Comparison of ENCODE assay signal across 8 mouse cellular contexts in the genomic region with DNA sequence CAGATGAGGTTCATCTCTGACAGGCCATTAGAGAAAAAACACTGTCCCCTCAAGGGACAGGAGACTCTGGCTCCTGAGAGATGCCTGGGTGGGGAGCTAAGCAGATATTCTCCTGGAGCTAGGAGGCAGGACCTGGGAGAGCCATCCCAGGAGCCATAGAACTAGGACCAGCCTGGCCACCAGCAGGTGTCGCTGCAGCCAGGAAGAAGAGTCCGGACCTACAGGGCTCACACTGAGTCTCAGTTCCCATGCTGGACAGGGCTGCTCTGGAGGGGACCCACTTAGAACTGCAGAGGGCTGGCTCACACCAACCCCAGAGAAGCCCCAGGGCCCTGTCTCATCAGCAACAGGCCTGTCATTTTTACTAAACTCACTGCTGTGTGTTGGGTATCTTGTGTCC.
DNase-seq lines count a peak whose midpoint lies in the region; ATAC-seq and TF ChIP-seq lines count a peak whose summit lies in the region.

No protein-coding gene starts in this region.

- H3K36me3 ChIP-seq in forebrain, embryonic 12.5 days (replicated peaks), result no peaks in the 10 kb centered on the region
- H3K36me3 ChIP-seq in heart, postnatal 0 days (replicated peaks; ENCODE audit: control insufficient read depth, insufficient read depth, low read length), result no peaks in the 10 kb centered on the region
- H3K36me3 ChIP-seq in liver, postnatal 0 days (replicated peaks; ENCODE audit: insufficient read depth, low read length), result no peaks in the 10 kb centered on the region
- H3K36me3 ChIP-seq in neural tube, embryonic 15.5 days, result no peaks in the 10 kb centered on the region
- H3K36me3 ChIP-seq in testis, adult 2 months (ENCODE audit: control insufficient read depth, insufficient read depth, low read length), result no peaks in the 10 kb centered on the region

- no peaks in the 10 kb centered on the region for H3K9me3 ChIP-seq in forebrain, embryonic 12.5 days
- no peaks in the 10 kb centered on the region for H3K9me3 ChIP-seq in heart, postnatal 0 days (replicated peaks; ENCODE audit: control insufficient read depth, low read length)
- H3K9me3 ChIP-seq in liver, postnatal 0 days (ENCODE audit: low read length), result no peaks in the 10 kb centered on the region
- H3K9me3 ChIP-seq in neural tube, embryonic 15.5 days (replicated peaks), result no peaks in the 10 kb centered on the region

- DNase-seq in CD4-positive helper T cell, adult 2 months (ENCODE audit: low read depth, low spot score), result peak; percentile 51
- DNase-seq in heart, postnatal 0 days (ENCODE audit: low spot score), result peak; percentile 82
- peak; percentile 82 for DNase-seq in kidney, postnatal 14 days
- peak; percentile 81 for DNase-seq in liver, postnatal 0 days

- no peak for TF ChIP-seq EP300 in heart, postnatal 0 days (IDR thresholded peaks at IDR 0.05; ENCODE audit: low read depth)
- TF ChIP-seq EP300 in liver, postnatal 0 days (IDR thresholded peaks at IDR 0.05; ENCODE audit: low read depth), result no peak

- H3K4me2 ChIP-seq in forebrain, embryonic 12.5 days, result no peak overlapping the region
- no peak overlapping the region for H3K4me2 ChIP-seq in heart, postnatal 0 days (ENCODE audit: low read depth, low read length)
- no peak overlapping the region for H3K4me2 ChIP-seq in liver, postnatal 0 days (ENCODE audit: low read depth, low read length)
- no peak overlapping the region for H3K4me2 ChIP-seq in neural tube, embryonic 15.5 days

- no peak for TF ChIP-seq POLR2A in bone marrow macrophage, adult 2 months (IDR thresholded peaks at IDR 0.05; ENCODE audit: borderline replicate concordance, low read depth, low read length)
- TF ChIP-seq POLR2A in testis, adult 2 months (IDR thresholded peaks at IDR 0.05; ENCODE audit: control insufficient read depth, low read depth, low read length), result no peak

- peaks cover 4% of the 10 kb centered on the region; the same call in 1 of the 2 replicates for H3K4me1 ChIP-seq in bone marrow macrophage, adult 2 months (ENCODE audit: control insufficient read depth, insufficient read depth, low read length)
- peaks cover 23% of the 10 kb centered on the region for H3K4me1 ChIP-seq in forebrain, embryonic 12.5 days
- no peaks in the 10 kb centered on the region; the same call in 1 of the 2 replicates for H3K4me1 ChIP-seq in heart, postnatal 0 days (ENCODE audit: control insufficient read depth, insufficient read depth)
- H3K4me1 ChIP-seq in liver, postnatal 0 days (ENCODE audit: insufficient read depth), result no peaks in the 10 kb centered on the region
- peaks cover 41% of the 10 kb centered on the region for H3K4me1 ChIP-seq in neural tube, embryonic 15.5 days
- H3K4me1 ChIP-seq in testis, adult 2 months (ENCODE audit: control insufficient read depth, insufficient read depth, low read length), result peaks cover 14% of the 10 kb centered on the region

- 3% methylated on average over 2 of the region's 2 CpGs for WGBS in forebrain, embryonic 12.5 days
- 4% methylated on average over 2 of the region's 2 CpGs for WGBS in heart, postnatal 0 days
- WGBS in liver, postnatal 0 days (ENCODE audit: insufficient replicate concordance), result 3% methylated on average over 2 of the region's 2 CpGs
- 14% methylated on average over 2 of the region's 2 CpGs for WGBS in neural tube, embryonic 15.5 days

- H3K9ac ChIP-seq in forebrain, embryonic 12.5 days, result no peak overlapping the region
- no peak overlapping the region for H3K9ac ChIP-seq in heart, postnatal 0 days (replicated peaks; ENCODE audit: low read depth, low read length)
- no peak overlapping the region for H3K9ac ChIP-seq in liver, postnatal 0 days (replicated peaks)
- H3K9ac ChIP-seq in neural tube, embryonic 15.5 days (replicated peaks), result no peak overlapping the region

- no peak overlapping the region for H3K27ac ChIP-seq in bone marrow macrophage, adult 2 months (ENCODE audit: insufficient read depth, low read depth, low read length)
- 0 out of 2 replicates have a peak overlapping the region, but pooled peaks have one; percentile 31 for H3K27ac ChIP-seq in forebrain, embryonic 12.5 days
- H3K27ac ChIP-seq in heart, postnatal 0 days (ENCODE audit: low read depth), result no peak overlapping the region
- H3K27ac ChIP-seq in liver, postnatal 0 days (ENCODE audit: low read depth), result no peak overlapping the region
- H3K27ac ChIP-seq in neural tube, embryonic 15.5 days (replicated peaks), result peak overlapping the region; percentile 66
- H3K27ac ChIP-seq in testis, adult 2 months (ENCODE audit: control insufficient read depth, insufficient read depth, low read depth, low read length), result no peak overlapping the region; the same call in 1 of the 2 replicates

- no peak overlapping the region for H3K4me3 ChIP-seq in bone marrow macrophage, adult 2 months (ENCODE audit: insufficient read depth, low read length)
- no peak overlapping the region for H3K4me3 ChIP-seq in forebrain, embryonic 12.5 days (replicated peaks)
- no peak overlapping the region for H3K4me3 ChIP-seq in heart, postnatal 0 days (ENCODE audit: low read depth, low read length)
- H3K4me3 ChIP-seq in liver, postnatal 0 days (ENCODE audit: low read depth, low read length), result no peak overlapping the region
- no peak overlapping the region for H3K4me3 ChIP-seq in neural tube, embryonic 15.5 days (replicated peaks)
- no peak overlapping the region for H3K4me3 ChIP-seq in testis, adult 2 months (ENCODE audit: control insufficient read depth, low read depth, low read length)

- no peaks in the 10 kb centered on the region for H3K27me3 ChIP-seq in forebrain, embryonic 12.5 days
- no peaks in the 10 kb centered on the region for H3K27me3 ChIP-seq in heart, postnatal 0 days (ENCODE audit: control insufficient read depth, insufficient read depth, low read length)
- H3K27me3 ChIP-seq in liver, postnatal 0 days (ENCODE audit: insufficient read depth, low read length), result no peaks in the 10 kb centered on the region
- H3K27me3 ChIP-seq in neural tube, embryonic 15.5 days (replicated peaks), result no peaks in the 10 kb centered on the region
- H3K27me3 ChIP-seq in testis, adult 2 months (ENCODE audit: control insufficient read depth, insufficient read depth, low read length), result no peaks in the 10 kb centered on the region

- ATAC-seq in forebrain, embryonic 12.5 days (ENCODE audit: low FRiP score), result peak; percentile 81
- ATAC-seq in heart, postnatal 0 days (ENCODE audit: insufficient read depth, low read depth), result peak; percentile 86
- peak; percentile 58; the same call in 1 of the 2 replicates for ATAC-seq in liver, postnatal 0 days
- peak; percentile 82 for ATAC-seq in neural tube, embryonic 15.5 days (ENCODE audit: low FRiP score)

- peak; percentile 40; the same call in 1 of the 2 replicates for TF ChIP-seq CTCF in bone marrow macrophage, adult 2 months (IDR thresholded peaks at IDR 0.05; ENCODE audit: low read depth, low read length)
- peak; percentile 90 for TF ChIP-seq CTCF in heart, postnatal 0 days (IDR thresholded peaks at IDR 0.05; ENCODE audit: low read depth)
- TF ChIP-seq CTCF in liver, postnatal 0 days (IDR thresholded peaks at IDR 0.05; ENCODE audit: low read depth), result peak; percentile 85
- TF ChIP-seq CTCF in testis, adult 2 months (IDR thresholded peaks at IDR 0.05; ENCODE audit: control insufficient read depth, insufficient read depth, insufficient replicate concordance, low read depth, low read length), result peak; percentile 53; the same call in 1 of the 2 replicates

Comparison
In these comparisons a context has a peak if more than half of its experiments do, and no peak if none do; other contexts are left out.
1. H3K27ac ChIP-seq: peak in forebrain, embryonic 12.5 days (single experiment) and neural tube, embryonic 15.5 days (single experiment); none in bone marrow macrophage, adult 2 months (single experiment), heart, postnatal 0 days (single experiment), liver, postnatal 0 days (single experiment) and testis, adult 2 months (single experiment).
2. CTCF ChIP-seq: peak in every context shown above with its lines; median percentile 90 in heart, postnatal 0 days; 85 in liver, postnatal 0 days; 53 in testis, adult 2 months; 40 in bone marrow macrophage, adult 2 months.
3. Peak in every context shown above with its lines, with median percentiles within 50 percentile points of each other: DNase-seq and ATAC-seq.